In the genomic region with DNA sequence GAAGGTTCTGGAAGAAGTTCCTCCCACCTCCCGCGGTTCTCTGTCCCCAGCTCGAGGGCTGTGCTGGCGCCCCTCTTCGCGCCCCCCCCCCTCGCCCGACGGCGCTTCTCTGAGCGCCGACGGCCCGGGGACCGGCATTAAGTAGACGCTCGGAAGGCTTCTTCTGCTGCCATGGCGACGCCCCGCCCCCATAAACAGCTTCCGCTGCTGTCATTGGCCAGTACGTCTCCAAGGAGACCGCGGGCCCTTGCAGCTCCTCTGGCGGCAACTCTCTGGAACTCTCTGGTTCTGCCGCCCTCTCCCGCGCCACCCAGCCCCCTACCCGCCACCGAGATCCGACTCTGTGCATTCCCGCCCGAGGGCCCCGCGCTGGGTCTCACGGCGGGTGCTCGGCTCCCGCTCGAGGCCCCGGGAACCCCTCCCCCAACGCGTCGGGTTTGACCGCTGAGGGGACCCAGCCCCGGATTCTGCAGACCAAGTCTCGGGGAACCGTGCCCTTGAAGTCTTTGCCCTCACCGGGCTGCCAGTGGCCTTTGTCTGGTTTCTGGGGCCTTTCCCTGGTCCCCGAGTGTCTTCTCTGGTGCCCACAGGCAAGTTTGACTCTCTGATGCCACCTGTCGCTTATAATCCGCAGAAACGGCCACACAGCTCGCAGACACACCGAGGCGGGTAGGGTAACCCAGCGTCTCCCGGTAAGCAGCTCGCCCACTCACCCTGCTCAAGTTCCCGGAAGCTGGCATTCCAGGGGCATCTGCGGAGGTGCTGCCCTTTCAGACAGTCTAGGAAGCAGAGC, we compare ENCODE assay signal across 8 mouse cellular contexts. TPM values are rescaled to one million over a fixed set of nuclear protein-coding genes. Genes with fewer than 3 reads are reported as not detected.
DNase-seq lines count a peak whose midpoint lies in the region; ATAC-seq and TF ChIP-seq lines count a peak whose summit lies in the region.

A gene (minus strand): TSS at position 156 of the 793 bp plus-strand sequence.

- TF ChIP-seq CTCF in liver, embryonic 14.5 days (IDR thresholded peaks at IDR 0.05; ENCODE audit: low read depth): peak; percentile 67
- TF ChIP-seq CTCF in stomach, postnatal 0 days (IDR thresholded peaks at IDR 0.05; ENCODE audit: low read depth): peak; percentile 67

- H3K27me3 ChIP-seq in forebrain, embryonic 10.5 days (ENCODE audit: poor library complexity, severe bottlenecking): peaks cover 81% of the 10 kb centered on the region
- peaks cover 26% of the 10 kb centered on the region for H3K27me3 ChIP-seq in heart, embryonic 15.5 days
- H3K27me3 ChIP-seq in liver, embryonic 14.5 days (ENCODE audit: control insufficient read depth, insufficient read depth, low read length): peaks cover 36% of the 10 kb centered on the region
- peaks cover 20% of the 10 kb centered on the region for H3K27me3 ChIP-seq in neural tube, embryonic 11.5 days (ENCODE audit: control insufficient read depth, insufficient read depth, low read length)
- peaks cover 4% of the 10 kb centered on the region; the same call in 1 of the 2 replicates for H3K27me3 ChIP-seq in stomach, postnatal 0 days (ENCODE audit: control insufficient read depth, insufficient read depth, low read length)

- H3K4me1 ChIP-seq in forebrain, embryonic 10.5 days: peaks cover 73% of the 10 kb centered on the region
- H3K4me1 ChIP-seq in heart, embryonic 15.5 days (replicated peaks): peaks cover 24% of the 10 kb centered on the region
- no peaks in the 10 kb centered on the region for H3K4me1 ChIP-seq in liver, embryonic 14.5 days (replicated peaks; ENCODE audit: control insufficient read depth in 2 of 2, insufficient read depth in 2 of 2, low read length in 1 of 2)
- H3K4me1 ChIP-seq in neural tube, embryonic 11.5 days (ENCODE audit: control insufficient read depth, insufficient read depth, low read length): peaks cover 42% of the 10 kb centered on the region
- peaks cover 2% of the 10 kb centered on the region; the same call in 1 of the 2 replicates for H3K4me1 ChIP-seq in stomach, postnatal 0 days (replicated peaks; ENCODE audit: control insufficient read depth, insufficient read depth)

- H3K9ac ChIP-seq in heart, embryonic 15.5 days: peak within 1 kb of the TSS; percentile 59
- H3K9ac ChIP-seq in liver, embryonic 14.5 days (replicated peaks): peak within 1 kb of the TSS; percentile 42
- peak within 1 kb of the TSS; percentile 71 for H3K9ac ChIP-seq in neural tube, embryonic 11.5 days (ENCODE audit: low read length)
- peak within 1 kb of the TSS; percentile 61 for H3K9ac ChIP-seq in stomach, postnatal 0 days (ENCODE audit: low read length)

- ATAC-seq in CD4-positive, CD25-positive, alpha-beta regulatory T cell, adult 4 months: peak; percentile 99
- peak; percentile 87 for ATAC-seq in heart, embryonic 15.5 days (replicated peaks; ENCODE audit: insufficient number of reproducible peaks, insufficient read depth, low FRiP score, low read depth)
- ATAC-seq in liver, embryonic 14.5 days (ENCODE audit: insufficient read depth): peak; percentile 76
- peak; percentile 88 for ATAC-seq in neural tube, embryonic 11.5 days (ENCODE audit: insufficient read depth, low FRiP score, low TSS enrichment)
- peak; percentile 86 for ATAC-seq in stomach, postnatal 0 days (ENCODE audit: low FRiP score, low TSS enrichment)

- peak within 1 kb of the TSS; percentile 75 for H3K4me3 ChIP-seq in forebrain, embryonic 10.5 days
- H3K4me3 ChIP-seq in heart, embryonic 15.5 days: peak within 1 kb of the TSS; percentile 62
- H3K4me3 ChIP-seq in liver, embryonic 14.5 days (ENCODE audit: insufficient read depth in 1 of 2, low read depth in 2 of 2, low read length in 2 of 2): peak within 1 kb of the TSS; percentile 52 to 64
- peak within 1 kb of the TSS; percentile 42 for H3K4me3 ChIP-seq in neural tube, embryonic 11.5 days (ENCODE audit: low read depth, low read length)
- H3K4me3 ChIP-seq in stomach, postnatal 0 days (ENCODE audit: low read depth, low read length): peak within 1 kb of the TSS; percentile 68

- DNase-seq in c-Kit-negative CD71-positive TER-119-positive erythroid progenitor cells, embryonic 14.5 days (ENCODE audit: low read depth, low spot score): peak; percentile 50
- peak; percentile 98 for DNase-seq in forebrain, embryonic 10.5 days (ENCODE audit: extremely low spot score, low spot score)
- peak; percentile 97 for DNase-seq in kidney, postnatal 25 days
- peak; percentile 66 to 75 (median 75) for DNase-seq in liver, embryonic 14.5 days (ENCODE audit: low read depth in 3 of 3, low spot score in 3 of 3)
- DNase-seq in neural tube, embryonic 11.5 days (ENCODE audit: low spot score): peak; percentile 97
- peak; percentile 96 for DNase-seq in stomach, postnatal 0 days (ENCODE audit: low spot score)

- under 1% methylated on average over 61 of the region's 61 CpGs for WGBS in forebrain, embryonic 10.5 days
- under 1% methylated on average over 59 of the region's 61 CpGs for WGBS in heart, embryonic 15.5 days
- under 1% methylated on average over 61 of the region's 61 CpGs for WGBS in liver, embryonic 14.5 days (ENCODE audit: insufficient replicate concordance)
- under 1% methylated on average over 56 of the region's 61 CpGs for WGBS in neural tube, embryonic 11.5 days
- WGBS in stomach, postnatal 0 days: under 1% methylated on average over 58 of the region's 61 CpGs

- peak within 1 kb of the TSS; percentile 92 for H3K27ac ChIP-seq in forebrain, embryonic 10.5 days
- peak within 1 kb of the TSS; percentile 23; the same call in 1 of the 2 replicates for H3K27ac ChIP-seq in heart, embryonic 15.5 days
- H3K27ac ChIP-seq in liver, embryonic 14.5 days: no peak within 1 kb of the TSS
- 0 out of 2 replicates have a peak within 1 kb of the TSS, but pooled peaks have one; percentile 24 for H3K27ac ChIP-seq in neural tube, embryonic 11.5 days (ENCODE audit: low read depth, low read length)
- 0 out of 2 replicates have a peak within 1 kb of the TSS, but pooled peaks have one; percentile 13 for H3K27ac ChIP-seq in stomach, postnatal 0 days (replicated peaks)

- peak within 1 kb of the TSS; percentile 99 for H3K4me2 ChIP-seq in heart, embryonic 15.5 days
- H3K4me2 ChIP-seq in liver, embryonic 14.5 days (ENCODE audit: low read depth): peak within 1 kb of the TSS; percentile 96
- peak within 1 kb of the TSS; percentile 82 for H3K4me2 ChIP-seq in neural tube, embryonic 11.5 days (ENCODE audit: low read depth)
- H3K4me2 ChIP-seq in stomach, postnatal 0 days (replicated peaks; ENCODE audit: low read depth): peak within 1 kb of the TSS; percentile 100

- H3K36me3 ChIP-seq in forebrain, embryonic 10.5 days (replicated peaks): peaks cover 4% of the 10 kb centered on the region; the same call in 1 of the 2 replicates
- no peaks in the 10 kb centered on the region for H3K36me3 ChIP-seq in heart, embryonic 15.5 days
- no peaks in the 10 kb centered on the region for H3K36me3 ChIP-seq in liver, embryonic 14.5 days (replicated peaks; ENCODE audit: control insufficient read depth, insufficient read depth, low read depth)
- H3K36me3 ChIP-seq in neural tube, embryonic 11.5 days (ENCODE audit: control insufficient read depth, insufficient read depth, low read length): no peaks in the 10 kb centered on the region
- H3K36me3 ChIP-seq in stomach, postnatal 0 days (ENCODE audit: control insufficient read depth, insufficient read depth, low read length): no peaks in the 10 kb centered on the region

- no peak for TF ChIP-seq EP300 in liver, embryonic 14.5 days (IDR thresholded peaks at IDR 0.05; ENCODE audit: low read depth)
- TF ChIP-seq EP300 in stomach, postnatal 0 days (optimal IDR thresholded peaks at IDR 0.05): no peak

- H3K9me3 ChIP-seq in forebrain, embryonic 10.5 days: no peaks in the 10 kb centered on the region
- H3K9me3 ChIP-seq in heart, embryonic 15.5 days (replicated peaks): no peaks in the 10 kb centered on the region
- no peaks in the 10 kb centered on the region for H3K9me3 ChIP-seq in liver, embryonic 14.5 days (ENCODE audit: control insufficient read depth, low read length)
- H3K9me3 ChIP-seq in neural tube, embryonic 11.5 days (ENCODE audit: control insufficient read depth, low read length): no peaks in the 10 kb centered on the region
- H3K9me3 ChIP-seq in stomach, postnatal 0 days (ENCODE audit: control insufficient read depth, low read length): no peaks in the 10 kb centered on the region

RNA-seq across cellular contexts. Expression of the gene that starts here (rescaled TPM):
- polyA plus RNA-seq in CD4-positive, CD25-positive, alpha-beta regulatory T cell, adult 4 months (2017; shearing (Covaris generic)): not detected
- 3.3 and 4.4 TPM in 2 replicates for polyA plus RNA-seq in forebrain, embryonic 10.5 days (2016; fragmentation: Nextera tagmentation; extraction: Ambion mirVana)
- 0.89 and 2.6 TPM in 2 replicates for polyA plus RNA-seq in heart, embryonic 15.5 days (2015; fragmentation: Nextera tagmentation; extraction: Ambion mirVana)
- 1.2 and 1.4 TPM in 2 replicates for polyA plus RNA-seq in liver, embryonic 14.5 days (2012; rRNA removed)
- polyA plus RNA-seq in liver, embryonic 14.5 days (2014; fragmentation: Nextera tagmentation; extraction: Ambion mirVana): 0.76 and 0.80 TPM in 2 replicates
- polyA plus RNA-seq in neural tube, embryonic 11.5 days (2014; fragmentation: Nextera tagmentation; extraction: Ambion mirVana): 2.5 and 3.1 TPM in 2 replicates
- polyA plus RNA-seq in stomach, postnatal 0 days (2015; fragmentation: Nextera tagmentation; extraction: Ambion mirVana): 0.19 and 0.40 TPM in 2 replicates

Comparison
In these comparisons a context has a peak if more than half of its experiments do, and no peak if none do; other contexts are left out.
1. Peak in ATAC-seq in CD4-positive, CD25-positive, alpha-beta regulatory T cell, adult 4 months; RNA of the gene not detected or under 1 TPM.
2. Peak in DNase-seq, ATAC-seq, H3K4me3 ChIP-seq, H3K27ac ChIP-seq, H3K9ac ChIP-seq and H3K4me2 ChIP-seq in stomach, postnatal 0 days; RNA of the gene not detected or under 1 TPM.